Mouse (Mus musculus) Muller cell, postnatal 12 days (primary cell): ENCODE data around the gene 5530401A14Rik.

Experiments used
- DNase-seq: peaks from one replicate; pipeline ENCODE4 v3.0.0-alpha.2; 2015; ENCODE audit errors: inconsistent ontology term

The 5530401A14Rik gene

DNA sequence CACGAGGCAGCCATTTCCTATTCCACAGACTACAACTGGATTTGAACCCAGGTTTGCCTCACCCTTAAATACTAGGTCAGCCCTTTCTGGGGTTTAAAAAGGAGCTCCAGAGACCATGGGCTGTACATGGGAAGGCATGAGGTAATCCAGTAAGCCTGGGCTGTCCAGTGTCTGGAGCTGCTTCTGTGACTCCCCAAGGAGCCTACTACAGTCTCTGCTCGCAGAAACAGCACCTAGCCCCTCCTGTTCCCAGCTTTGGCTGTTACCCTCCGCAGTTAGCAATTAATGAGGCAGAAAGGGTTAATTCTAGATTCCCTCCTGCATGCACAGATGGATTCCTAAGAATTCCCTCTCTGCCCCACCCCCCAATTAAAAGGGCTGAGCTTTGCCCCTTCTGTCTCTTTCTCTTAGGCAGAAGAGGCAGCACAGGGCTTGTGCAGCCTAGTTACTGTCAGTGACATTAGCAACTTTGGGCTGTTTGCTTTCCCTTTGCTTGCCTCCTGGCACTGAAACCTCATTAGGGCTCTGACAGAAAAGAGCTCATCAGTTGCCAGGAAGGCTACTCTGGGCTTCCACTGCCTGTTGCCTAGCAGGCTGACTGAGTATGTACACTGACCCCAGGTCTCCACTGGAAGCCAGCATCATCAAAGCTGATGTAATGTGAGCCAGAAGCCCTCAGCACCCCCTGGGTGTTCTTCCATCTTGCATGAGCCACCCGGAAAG, at the start of gene 5530401A14Rik:
Gene 5530401A14Rik (plus strand): TSS at position 424 of the 723 bp plus-strand sequence.
- DNase-seq, result peak; percentile 94

- DNase-seq, result peak; percentile 84
These were observed 45.7 kb upstream of the 5530401A14Rik start for GRCm38 (mm10) chr11:81814816-81815215.

- DNase-seq, result no peak
These were observed 43.9 kb upstream of the 5530401A14Rik start for GRCm38 (mm10) chr11:81816531-81816930.

- no peak for DNase-seq
These were observed 28.1 kb upstream of the 5530401A14Rik start for GRCm38 (mm10) chr11:81832381-81832780.

DNA sequence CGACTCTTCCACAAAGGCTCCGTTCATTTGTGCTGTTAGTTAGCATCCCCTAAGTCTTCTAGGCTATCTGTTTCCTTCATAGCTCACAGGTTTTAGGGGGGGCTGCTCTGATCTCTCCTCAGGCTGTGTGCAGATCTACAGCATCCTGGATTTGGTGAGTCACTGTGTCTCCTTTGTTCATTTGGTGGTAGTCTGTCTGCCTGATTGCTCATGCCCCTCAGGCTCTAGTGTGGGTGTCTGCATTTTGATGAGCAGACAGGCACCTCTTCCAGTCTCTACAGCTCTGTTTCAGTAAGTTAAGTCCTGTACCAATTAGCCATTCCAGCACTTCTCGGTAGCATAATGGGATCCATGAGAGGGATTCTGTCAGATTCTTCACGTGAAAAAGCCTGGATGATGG, 22.0 kb upstream of the 5530401A14Rik start:
- DNase-seq, result peak; percentile 82

GRCm38 (mm10) chr11:81841001-81841400, 19.5 kb upstream of the 5530401A14Rik start:
- peak; percentile 56 for DNase-seq

- peak; percentile 85 for DNase-seq
These were observed 15.3 kb upstream of the 5530401A14Rik start for GRCm38 (mm10) chr11:81845010-81845685.

DNA sequence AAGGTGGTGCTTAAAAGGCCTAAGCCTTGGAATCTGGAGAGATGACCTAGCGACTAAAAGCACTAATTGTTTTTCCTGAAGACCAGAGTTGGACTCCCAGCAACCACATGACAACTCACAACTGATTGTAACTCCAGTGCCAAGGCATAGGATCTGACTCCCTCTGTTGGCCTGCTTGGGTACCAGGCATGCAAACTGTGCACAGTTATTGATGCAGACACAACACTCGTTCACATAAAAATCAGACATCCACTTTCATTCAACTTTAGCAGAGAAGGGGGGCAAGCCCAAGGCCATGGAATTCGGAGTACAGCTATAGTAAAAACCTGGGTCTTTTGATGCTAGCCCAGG, 14.8 kb upstream of the 5530401A14Rik start:
- DNase-seq, result no peak

DNA sequence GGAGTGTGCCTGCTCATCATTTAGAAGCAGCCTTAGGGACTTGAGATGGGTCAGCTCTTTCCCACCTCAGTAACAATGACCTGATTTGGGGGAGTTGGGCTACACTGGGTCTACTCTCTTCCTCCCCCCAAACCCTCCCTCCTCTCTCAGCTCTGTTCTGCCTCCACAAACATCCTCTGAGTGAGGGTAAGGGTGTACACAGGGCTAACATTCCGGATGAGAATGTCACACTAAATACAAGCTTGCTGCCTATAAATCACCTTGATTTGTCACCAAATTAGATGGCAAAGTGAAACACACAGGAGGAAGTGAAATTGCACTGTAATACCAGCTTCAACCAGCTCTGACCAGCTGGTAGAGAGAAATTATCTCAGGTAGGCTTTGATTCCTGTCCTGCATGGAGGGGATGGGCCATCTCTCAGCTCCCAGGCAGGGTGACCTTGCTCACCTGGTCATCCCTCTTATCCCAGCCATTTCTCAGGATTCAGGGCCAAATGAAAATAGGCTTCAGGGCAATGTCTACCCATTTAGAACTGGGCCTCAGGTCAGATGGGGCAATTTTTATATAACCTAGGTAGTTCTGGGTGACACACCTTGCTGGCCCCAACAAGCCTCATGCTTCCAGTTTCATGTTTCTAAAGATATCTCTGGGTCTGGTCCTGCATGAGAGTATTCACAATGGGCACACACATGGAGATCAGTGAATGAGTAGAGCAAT, 12.5 kb upstream of the 5530401A14Rik start:
- DNase-seq, result no peak

- DNase-seq, result no peak
These were observed 5.3 kb downstream of the 5530401A14Rik start for GRCm38 (mm10) chr11:81865661-81866382.

DNA sequence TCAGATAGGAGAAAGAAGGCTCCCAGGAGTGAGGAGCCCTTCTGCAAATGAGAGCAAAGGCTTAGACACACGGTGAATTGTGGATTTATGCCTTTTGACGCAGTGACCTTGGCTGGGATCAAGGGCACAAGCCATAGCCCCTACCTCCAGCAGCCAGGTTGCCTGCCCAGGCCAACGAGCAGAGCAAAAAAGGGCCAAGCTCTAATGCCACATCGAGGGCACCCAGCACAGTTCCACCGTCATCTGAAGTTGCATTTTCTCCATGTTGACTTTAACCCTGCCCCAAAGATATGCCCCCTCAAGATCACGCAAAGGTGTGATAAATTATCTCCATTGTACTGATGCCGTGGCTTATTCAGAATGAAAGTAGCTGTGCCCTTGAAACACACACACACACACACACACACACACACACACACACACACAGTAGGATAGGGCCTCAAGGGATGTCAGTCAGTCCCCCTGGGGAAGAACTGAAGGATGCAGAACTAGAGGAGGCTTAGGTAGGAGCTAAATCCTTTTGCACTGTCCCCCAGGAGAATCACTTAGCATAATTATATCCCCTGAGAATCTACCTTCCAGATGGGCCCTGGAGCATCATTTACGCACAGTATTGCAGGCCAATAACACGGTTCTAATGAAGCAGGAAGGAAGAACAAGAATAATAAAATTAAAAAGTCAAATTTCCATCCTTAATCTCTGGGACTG, 11.2 kb downstream of the 5530401A14Rik start:
- no peak for DNase-seq

DNA sequence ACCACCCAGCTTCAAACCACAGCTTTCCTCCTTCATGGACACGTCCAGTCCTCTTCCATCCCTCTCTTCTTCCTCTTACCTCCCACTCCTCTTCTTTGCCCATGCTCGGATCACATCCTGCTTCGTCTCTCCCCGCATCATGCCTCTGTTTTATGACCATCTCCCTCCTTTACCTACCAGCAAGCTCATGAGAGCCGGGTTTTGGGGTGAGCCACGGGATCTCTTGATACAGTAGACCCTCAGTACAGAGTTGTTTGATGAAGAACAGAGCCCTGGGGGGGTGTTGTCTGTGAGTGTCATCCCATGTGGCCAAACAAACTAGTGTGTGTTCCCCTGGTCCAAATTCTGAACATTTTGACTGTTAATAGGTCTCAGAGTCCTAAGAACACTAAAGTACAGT, 36.0 kb downstream of the 5530401A14Rik start:
- DNase-seq, result no peak

- DNase-seq, result peak; percentile 27
These were observed 37.3 kb downstream of the 5530401A14Rik start for GRCm38 (mm10) chr11:81897547-81898354.

DNA sequence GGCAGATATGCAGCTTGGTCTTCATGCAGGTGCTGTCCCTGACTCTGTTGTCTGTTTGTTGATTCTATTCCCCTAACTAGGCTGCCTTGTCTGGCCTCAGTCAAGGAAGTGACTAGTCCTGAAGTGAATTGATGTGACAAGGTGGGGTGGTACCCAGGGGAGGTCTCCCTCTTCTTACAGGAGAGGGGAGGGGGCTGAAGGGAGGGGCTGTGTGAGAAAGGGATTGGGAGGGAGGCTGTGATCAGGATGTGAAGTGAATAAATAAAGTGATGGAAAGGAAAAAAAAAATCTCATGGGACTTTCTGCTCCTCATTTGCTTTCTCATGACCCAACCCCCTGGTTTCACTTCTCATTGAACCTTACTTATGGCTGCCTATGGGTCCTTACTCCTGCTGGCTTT, 41.8 kb downstream of the 5530401A14Rik start:
- no peak for DNase-seq

DNA sequence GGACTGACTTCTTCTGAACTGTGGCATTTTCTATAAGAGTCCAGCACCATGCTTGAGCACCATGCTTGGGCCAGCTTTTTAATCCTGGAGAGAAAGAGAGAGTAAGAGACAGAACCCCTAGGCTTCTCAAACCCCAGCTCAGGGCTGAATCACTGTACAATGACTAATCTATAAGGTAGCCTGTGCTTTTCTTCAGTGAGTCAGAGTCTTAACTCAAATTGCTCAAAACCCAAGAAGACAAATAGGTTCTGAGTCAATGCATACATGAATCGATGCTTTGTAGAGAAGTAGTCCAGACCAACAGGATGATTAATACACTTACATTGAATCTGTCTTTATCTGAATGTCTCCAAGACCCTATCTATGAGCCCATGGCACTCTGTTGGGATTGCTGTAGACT, 48.3 kb downstream of the 5530401A14Rik start:
- no peak for DNase-seq

GRCm38 (mm10) chr11:81909397-81909894, 49.0 kb downstream of the 5530401A14Rik start:
- no peak for DNase-seq

- DNase-seq, result no peak
These were observed 52.6 kb downstream of the 5530401A14Rik start for GRCm38 (mm10) chr11:81913071-81913470.

DNA sequence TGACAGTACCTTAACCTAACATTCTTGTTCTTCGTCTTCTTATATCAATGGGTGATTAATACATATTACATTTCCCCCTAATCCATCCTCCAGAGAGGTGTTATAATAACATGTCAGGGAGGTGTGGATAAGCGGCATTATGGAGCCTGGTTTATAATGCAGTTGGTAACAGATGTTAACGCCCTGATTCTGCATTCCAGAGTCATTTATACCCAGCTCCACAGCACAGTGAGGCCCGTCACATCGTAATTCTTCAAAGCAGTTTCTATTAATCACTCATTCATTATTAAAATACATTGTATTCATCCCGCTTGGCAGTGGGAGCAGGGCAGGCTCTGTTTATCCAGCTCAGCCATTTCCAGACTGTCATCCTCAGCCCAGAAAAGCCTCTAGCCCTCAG, 55.0 kb downstream of the 5530401A14Rik start:
- no peak for DNase-seq

DNA sequence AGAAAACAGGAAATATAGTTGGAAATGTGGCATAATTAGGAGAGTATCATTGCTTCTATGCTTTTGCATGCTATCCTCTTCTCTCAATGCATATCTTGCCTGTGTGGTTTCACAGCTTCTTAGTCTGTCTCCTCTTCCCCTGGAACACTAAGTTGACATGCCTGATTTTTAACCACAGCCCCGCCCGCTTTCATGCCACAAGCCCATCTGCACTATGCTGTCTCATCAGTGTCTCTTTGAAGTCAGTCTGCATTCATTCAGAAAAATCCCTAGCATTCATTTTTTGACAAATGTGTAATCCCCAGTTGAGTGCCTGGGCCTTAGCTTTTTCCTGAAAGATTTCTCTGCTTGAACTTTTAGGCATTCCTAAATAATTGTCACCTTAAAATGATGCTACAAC, 62.6 kb downstream of the 5530401A14Rik start:
- peak; percentile 78 for DNase-seq

- no peak for DNase-seq
These were observed 63.2 kb downstream of the 5530401A14Rik start for GRCm38 (mm10) chr11:81923626-81924025.
